ENCODE assay signal across 7 mouse cellular contexts in the genomic region with DNA sequence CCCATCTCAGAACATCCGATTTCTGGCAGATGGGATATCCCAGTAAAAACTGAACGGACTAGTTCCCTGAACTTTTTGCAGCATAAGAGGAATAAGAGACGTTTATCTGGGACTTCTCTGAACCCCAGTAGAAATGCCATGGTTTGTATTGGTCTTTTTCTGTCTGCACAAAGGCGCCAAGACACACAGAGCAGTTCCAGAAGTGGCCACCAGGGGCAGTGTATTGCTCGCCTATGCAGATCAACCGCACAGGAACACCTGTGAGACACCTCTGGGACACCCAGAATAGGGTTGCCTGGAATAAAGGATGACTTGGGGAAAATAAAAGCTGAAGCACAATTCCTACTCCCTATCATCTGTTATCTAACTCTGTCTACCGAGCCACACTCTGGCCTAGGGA.
A peak's percentile ranks its signal among the peaks of the same experiment; 100 is the strongest.
DNase-seq lines count a peak whose midpoint lies in the region; ATAC-seq and TF ChIP-seq lines count a peak whose summit lies in the region.

No protein-coding gene starts in this region.

- 74% methylated on average over 7 of the region's 7 CpGs for WGBS in kidney, embryonic 16.5 days
- WGBS in lung, embryonic 14.5 days: 76% methylated on average over 7 of the region's 7 CpGs

- H3K4me3 ChIP-seq in kidney, embryonic 16.5 days (ENCODE audit: low read length): no peak overlapping the region
- H3K4me3 ChIP-seq in lung, embryonic 14.5 days (ENCODE audit: low read depth, low read length): no peak overlapping the region

- H3K4me1 ChIP-seq in kidney, embryonic 16.5 days (ENCODE audit: insufficient read depth, low read length): no peaks in the 10 kb centered on the region
- no peaks in the 10 kb centered on the region for H3K4me1 ChIP-seq in lung, embryonic 14.5 days (ENCODE audit: insufficient read depth)

- no peak overlapping the region for H3K9ac ChIP-seq in kidney, embryonic 16.5 days (replicated peaks; ENCODE audit: low read length)
- no peak overlapping the region for H3K9ac ChIP-seq in lung, embryonic 14.5 days

- H3K27me3 ChIP-seq in kidney, embryonic 16.5 days (ENCODE audit: insufficient read depth, low read length): no peaks in the 10 kb centered on the region
- no peaks in the 10 kb centered on the region for H3K27me3 ChIP-seq in lung, embryonic 14.5 days (ENCODE audit: insufficient read depth, low read length)

- no peak overlapping the region for H3K4me2 ChIP-seq in kidney, embryonic 16.5 days (replicated peaks; ENCODE audit: low read depth, low read length)
- no peak overlapping the region for H3K4me2 ChIP-seq in lung, embryonic 14.5 days

- H3K9me3 ChIP-seq in kidney, embryonic 16.5 days (ENCODE audit: low read length): no peaks in the 10 kb centered on the region
- H3K9me3 ChIP-seq in lung, embryonic 14.5 days (ENCODE audit: low read depth, low read length): no peaks in the 10 kb centered on the region

- H3K36me3 ChIP-seq in kidney, embryonic 16.5 days (ENCODE audit: insufficient read depth, low read length): no peaks in the 10 kb centered on the region
- no peaks in the 10 kb centered on the region for H3K36me3 ChIP-seq in lung, embryonic 14.5 days (ENCODE audit: insufficient read depth)

- H3K27ac ChIP-seq in kidney, embryonic 16.5 days (ENCODE audit: low read length): no peak overlapping the region
- H3K27ac ChIP-seq in lung, embryonic 14.5 days (ENCODE audit: low read depth): no peak overlapping the region

- peak; percentile 72 for TF ChIP-seq CTCF in lung, embryonic 14.5 days (IDR thresholded peaks at IDR 0.05; ENCODE audit: low read depth)

- peak; percentile 17 for DNase-seq in kidney, adult 9 months
- DNase-seq in R1 (ENCODE audit: low read depth, low spot score): peak; percentile 83
- peak; percentile 55 for DNase-seq in embryo, embryonic 11 days
- DNase-seq in lung, embryonic 14.5 days: peak; percentile 63
- peak; percentile 58 to 72 for DNase-seq in thymus, postnatal 10 days (ENCODE audit: low spot score in 2 of 2)

- no peak for ATAC-seq in kidney, embryonic 16.5 days (ENCODE audit: low FRiP score, low TSS enrichment)
- ATAC-seq in CD4-positive, CD25-positive, alpha-beta regulatory T cell, adult 4 months: peak; percentile 30
- ATAC-seq in lung, embryonic 14.5 days (ENCODE audit: insufficient read depth): no peak

Comparison
In these comparisons a context has a peak if more than half of its experiments do, and no peak if none do; other contexts are left out.
1. DNase-seq: peak in every context shown above with its lines; median percentile 83 in R1; 65 in thymus, postnatal 10 days; 63 in lung, embryonic 14.5 days; 55 in embryo, embryonic 11 days; 17 in kidney, adult 9 months.